Mouse (Mus musculus) brain, adult 2 months (tissue): ENCODE measurements at regions not wholly inside any gene's neighbourhood (a gene's known extent, or its start where the extent isn't known, plus 50 kb on each side); places are given as distances from the start of the nearest gene placed in this dataset.

Source experiments
- DNase-seq: peaks from one replicate; pipeline ENCODE4 v3.0.0; 2011; ENCODE audit warnings: low read depth, low spot score

- DNase-seq = no peak
Measured at GRCm38 (mm10) chr3:120217710-120218109, 433.4 kb upstream of the Ptbp2 start.

- DNase-seq = peak; percentile 73
Measured at GRCm38 (mm10) chr3:120214616-120215250, 430.5 kb upstream of the Ptbp2 start.

GRCm38 (mm10) chr3:120199403-120199802 lies 415.1 kb upstream of the Ptbp2 start:
- DNase-seq = no peak

GRCm38 (mm10) chr3:120194501-120194900 lies 410.2 kb upstream of the Ptbp2 start:
- no peak for DNase-seq

GRCm38 (mm10) chr3:120192439-120193326 lies 408.4 kb upstream of the Ptbp2 start:
- peak; percentile 90 for DNase-seq

GRCm38 (mm10) chr3:120189606-120190005 lies 405.3 kb upstream of the Ptbp2 start:
- DNase-seq = peak; percentile 4

GRCm38 (mm10) chr3:120180931-120181610 lies 396.8 kb upstream of the Ptbp2 start:
- no peak for DNase-seq

- DNase-seq = peak; percentile 59
Measured at GRCm38 (mm10) chr3:120175632-120176031, 391.4 kb upstream of the Ptbp2 start.
